Mouse (Mus musculus) layer of hippocampus, adult 9-10 months (tissue): Measurements from ENCODE around the gene Brca1.
"Not testable (repeated sequence)": the region's sequence is repeated elsewhere in the genome, so short reads cannot be mapped to it uniquely, and the experiment has no call there.

ENCODE experiments used
- DNase-seq: peaks from one replicate; pipeline ENCODE4 v3.0.0; 2022; ENCODE audit warnings: low spot score

The Brca1 gene

DNA sequence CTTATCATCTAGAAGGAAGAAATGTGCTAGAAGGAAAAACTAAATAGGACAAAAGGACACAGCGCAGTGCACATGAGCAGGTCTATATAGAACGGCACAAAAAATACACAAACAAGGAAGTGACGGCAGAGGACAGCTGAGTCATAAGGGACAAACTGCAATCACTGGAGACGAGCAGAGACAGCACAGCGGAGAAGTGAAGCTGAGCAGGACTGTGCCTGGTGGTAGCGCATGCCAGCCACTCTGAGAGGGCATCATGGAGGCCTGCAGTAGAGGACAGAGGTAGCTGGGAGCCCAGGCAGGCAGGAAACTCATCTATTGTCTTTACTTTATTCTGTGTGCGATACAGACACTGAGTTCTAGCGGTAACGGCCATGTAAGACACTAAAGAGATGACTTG is 8.2 kb downstream of the Brca1 start:
- no peak for DNase-seq

DNA sequence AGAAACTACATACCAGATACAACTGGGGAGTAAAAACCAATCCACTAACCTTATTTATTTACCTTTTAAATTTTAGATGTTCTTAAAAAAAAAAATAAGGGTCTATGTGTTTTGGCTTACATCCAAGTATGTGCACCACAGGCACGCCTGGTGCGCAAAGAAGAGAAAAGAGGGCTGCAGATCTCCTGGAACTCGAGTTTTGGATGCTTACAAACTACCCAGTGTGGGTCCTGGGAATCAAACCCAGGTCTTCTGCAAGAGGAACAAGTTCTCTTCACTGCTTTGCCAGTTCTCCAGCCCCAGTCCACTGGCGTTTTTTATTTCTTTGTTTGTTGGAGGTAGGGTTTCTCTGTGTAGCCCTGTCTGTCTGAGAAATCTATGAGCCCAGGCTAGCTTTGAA is 25.1 kb downstream of the Brca1 start:
- DNase-seq = no peak

DNA sequence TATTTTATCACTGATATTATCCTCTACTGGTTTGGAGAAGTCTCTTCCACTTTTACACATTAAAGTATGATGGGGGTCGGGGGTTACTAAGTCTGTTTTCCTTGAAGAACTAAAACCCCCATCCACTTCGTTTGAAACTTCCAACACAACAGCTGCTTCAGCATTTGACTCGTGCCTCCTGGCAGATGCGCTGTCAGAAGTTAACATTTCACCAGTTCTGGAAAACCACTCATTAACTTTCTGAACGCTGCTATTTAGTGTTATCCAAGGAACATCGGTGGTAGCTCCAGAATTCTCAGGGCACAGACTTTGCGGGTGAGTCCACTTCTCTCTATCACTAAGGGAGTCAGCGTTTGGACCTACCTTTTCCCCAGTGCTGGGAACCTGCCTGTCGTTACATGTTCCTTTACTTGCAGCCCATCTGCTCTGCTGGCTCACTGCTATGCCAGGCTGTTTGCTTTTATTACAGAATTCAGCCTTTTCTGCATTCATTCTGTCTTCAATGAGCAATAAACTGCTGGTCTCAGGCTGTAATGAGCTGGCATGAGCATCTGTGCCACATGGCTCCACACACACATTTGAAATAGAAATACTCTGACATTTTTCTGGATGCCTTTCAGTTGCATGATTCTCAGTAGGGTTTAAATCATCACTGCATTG is 25.7 kb downstream of the Brca1 start:
- DNase-seq = peak; percentile 66

- no peak for DNase-seq
Observed at GRCm38 (mm10) chr11:101525056-101525455, 26.7 kb downstream of the Brca1 start.

DNA sequence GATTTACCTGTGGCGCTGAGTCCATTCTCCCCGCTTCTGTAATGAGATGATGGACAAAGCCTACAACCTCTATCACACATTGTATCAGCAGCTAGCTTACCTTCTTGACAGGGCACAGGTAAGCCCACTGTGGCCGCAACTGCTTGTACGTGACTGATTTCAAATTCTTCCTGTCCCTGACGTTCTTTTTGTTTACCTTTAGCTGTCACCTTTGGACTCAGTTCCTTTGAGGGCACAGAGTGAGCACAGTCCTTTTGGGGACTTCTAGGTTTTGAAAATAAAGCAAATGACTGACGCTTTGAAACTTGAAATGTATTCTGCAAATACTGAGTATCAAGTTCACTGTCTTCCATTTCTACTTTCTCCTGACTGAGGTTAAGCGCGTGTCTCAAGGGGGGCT is 27.3 kb downstream of the Brca1 start:
- no peak for DNase-seq

- no peak for DNase-seq
Observed at GRCm38 (mm10) chr11:101519364-101519763, 32.4 kb downstream of the Brca1 start.

GRCm38 (mm10) chr11:101518937-101519336 is 32.8 kb downstream of the Brca1 start:
- DNase-seq = peak; percentile 5

GRCm38 (mm10) chr11:101507090-101507489 is 44.7 kb downstream of the Brca1 start:
- no peak for DNase-seq

- DNase-seq = no peak
Observed at GRCm38 (mm10) chr11:101506269-101506780, 45.4 kb downstream of the Brca1 start.

DNA sequence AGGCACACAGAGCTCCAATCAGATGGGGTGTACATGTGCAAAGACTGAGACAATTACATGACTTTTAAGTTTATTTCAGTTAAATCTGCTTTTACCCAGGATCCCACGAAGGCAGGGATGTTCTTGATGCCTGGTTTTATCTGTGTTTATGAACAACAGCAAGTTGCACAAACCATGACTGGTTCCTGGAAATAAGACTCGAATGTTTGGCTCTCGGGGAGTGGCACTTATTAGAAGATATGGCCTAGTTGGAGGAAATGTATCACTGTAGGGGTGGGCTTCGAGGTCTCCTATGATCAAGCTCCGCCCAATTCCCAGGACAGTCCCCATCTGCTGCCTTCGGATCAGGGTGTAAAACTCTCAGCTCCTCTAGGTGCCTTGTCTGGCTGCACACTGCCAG is 65.6 kb downstream of the Brca1 start:
- no peak for DNase-seq

DNA sequence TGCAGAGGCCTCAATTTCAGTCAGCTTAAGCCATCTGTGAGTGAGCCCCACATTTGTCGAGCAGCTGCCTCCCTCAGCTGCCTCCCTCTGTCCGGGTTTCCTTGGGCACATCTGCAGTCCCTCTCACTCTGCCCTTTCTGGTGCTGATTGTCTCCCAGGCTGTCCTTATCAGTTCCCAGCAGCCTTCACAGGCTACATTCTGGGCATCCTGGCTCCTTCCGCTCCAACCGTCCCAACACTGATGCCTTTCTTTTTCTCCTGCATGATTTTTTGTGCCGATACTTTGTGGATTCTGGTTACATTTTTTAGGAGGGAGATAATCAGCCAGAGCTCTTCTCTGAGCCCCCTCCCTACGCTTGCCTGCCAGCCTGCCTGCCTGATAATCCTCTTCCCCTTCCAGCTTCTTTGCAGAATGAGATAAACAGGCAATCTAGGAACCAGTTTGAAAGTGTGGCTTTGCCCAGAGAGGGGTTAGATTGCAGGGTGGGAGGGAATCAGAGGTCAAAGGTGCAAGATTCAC is 66.2 kb downstream of the Brca1 start:
- DNase-seq = no peak

GRCm38 (mm10) chr11:101484814-101485213 is 66.9 kb downstream of the Brca1 start:
- DNase-seq = no peak

GRCm38 (mm10) chr11:101484245-101484644 is 67.5 kb downstream of the Brca1 start:
- DNase-seq = no peak

DNA sequence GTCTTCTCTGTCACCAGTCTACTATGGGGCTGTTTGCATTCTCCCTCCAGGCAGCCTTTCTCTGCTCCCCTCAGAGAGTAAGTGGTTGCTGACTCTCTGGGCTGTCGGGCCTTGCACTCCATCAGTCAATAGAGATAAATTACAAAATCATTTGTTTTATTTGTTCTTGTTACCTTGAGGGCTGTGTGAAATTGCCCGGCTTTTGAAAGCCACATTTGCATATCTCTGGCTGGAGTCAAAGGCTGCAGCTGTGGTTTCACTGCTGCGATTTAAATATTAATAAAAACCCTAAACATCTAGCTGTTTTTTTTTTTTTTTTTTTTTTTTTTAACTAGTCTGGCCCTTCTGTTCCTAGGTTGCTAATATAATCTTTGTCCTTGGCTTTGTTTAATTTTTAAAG is 68.0 kb downstream of the Brca1 start:
- DNase-seq = no peak

DNA sequence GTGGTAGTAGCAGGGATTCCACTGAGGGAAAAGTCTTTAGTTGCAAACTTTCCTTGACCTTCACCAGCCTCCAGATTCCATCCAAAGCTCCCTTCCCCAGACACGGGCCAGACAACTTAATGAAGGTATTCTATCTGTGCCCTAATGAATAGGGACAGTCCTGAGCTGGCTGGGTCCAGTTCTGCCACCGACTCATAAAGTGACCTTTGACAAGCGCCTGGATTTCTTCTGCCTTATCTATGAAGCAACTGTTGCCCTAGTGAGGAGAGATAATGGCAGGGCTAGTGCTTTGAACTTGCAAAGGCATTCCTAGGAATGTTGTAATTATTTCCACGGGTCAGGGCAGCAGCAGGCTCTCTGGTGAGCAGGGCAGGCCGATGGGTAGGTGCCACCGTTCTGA is 70.8 kb downstream of the Brca1 start:
- DNase-seq = no peak

DNA sequence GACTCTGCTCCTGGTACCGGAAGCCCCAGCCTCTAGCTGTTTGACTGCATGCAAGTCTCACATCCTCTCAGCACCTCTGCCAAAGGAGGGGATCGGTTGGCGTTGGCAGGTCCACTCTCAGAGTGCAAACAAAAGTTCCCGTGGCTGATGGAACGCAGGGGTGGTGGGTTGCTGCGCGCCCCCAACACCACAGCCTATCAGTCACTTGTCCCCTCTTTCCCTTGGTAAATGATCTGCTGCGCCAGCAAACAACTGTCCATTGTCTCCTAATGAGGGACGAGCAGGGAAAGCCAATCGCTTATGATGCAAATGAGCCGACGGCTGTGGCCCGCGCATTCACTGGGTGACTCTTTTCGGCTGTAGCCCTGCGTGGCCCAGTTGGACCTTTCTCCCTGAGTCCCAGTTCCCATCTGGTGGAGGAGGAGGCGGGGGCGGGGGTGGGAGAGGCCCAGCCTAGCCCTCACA is 72.6 kb downstream of the Brca1 start:
- DNase-seq = no peak

DNA sequence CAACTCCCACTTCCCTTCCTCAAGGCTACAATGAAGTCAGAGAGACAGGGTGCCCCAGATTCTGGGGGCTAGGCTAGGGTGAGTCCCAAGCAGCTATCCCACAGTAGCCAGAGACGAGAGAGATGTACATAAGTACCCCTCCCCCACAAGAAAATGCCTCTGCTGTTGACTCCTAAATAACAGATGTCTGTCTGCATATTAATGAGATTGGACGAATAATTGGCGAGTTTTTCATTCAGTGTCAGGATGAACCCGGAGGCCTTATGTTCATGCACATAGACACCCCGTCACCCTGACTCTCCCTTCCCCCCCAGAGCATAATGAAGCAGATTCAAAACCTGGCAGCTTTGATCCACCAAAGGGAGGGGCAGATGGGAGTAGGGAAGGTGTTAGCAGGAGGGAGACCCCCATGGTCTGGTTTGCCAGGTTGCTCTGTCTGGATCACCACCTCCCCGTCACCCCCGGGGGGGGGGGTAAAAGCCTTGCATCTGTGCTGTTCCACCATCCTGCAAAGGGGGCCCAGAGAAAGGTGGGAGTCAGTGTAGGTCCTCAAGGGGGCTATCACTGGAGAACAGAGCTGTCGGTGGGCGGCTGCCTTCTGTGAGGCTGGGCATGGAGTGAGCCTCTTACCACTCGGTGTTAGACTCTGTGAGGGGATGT is 74.1 kb downstream of the Brca1 start:
- no peak for DNase-seq

- DNase-seq = no peak
Observed at GRCm38 (mm10) chr11:101477194-101477551, 74.6 kb downstream of the Brca1 start.

- not testable (repeated sequence) for DNase-seq
Observed at GRCm38 (mm10) chr11:101476361-101476760, 75.4 kb downstream of the Brca1 start.

DNA sequence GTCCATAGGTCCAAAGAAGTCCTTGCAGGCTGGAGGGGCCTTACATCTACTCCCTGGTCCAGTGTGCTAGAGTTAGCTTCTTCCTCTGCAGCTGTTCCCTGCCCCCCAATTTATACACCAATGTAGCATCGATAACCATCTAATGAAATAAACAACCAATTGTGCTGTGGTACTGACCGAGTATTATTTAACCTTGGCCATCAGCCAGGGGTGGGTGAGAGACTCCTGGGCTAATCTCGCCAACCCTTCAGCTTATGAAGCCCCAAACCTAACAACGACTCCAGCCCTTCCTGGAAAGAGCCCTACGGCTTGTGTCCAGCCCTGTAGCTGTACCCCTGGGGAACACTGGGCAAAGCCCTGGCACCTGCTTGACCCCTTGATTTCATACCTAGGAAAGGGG is 77.5 kb downstream of the Brca1 start:
- DNase-seq = no peak

GRCm38 (mm10) chr11:101473686-101474085 is 78.1 kb downstream of the Brca1 start:
- not testable (repeated sequence) for DNase-seq

DNA sequence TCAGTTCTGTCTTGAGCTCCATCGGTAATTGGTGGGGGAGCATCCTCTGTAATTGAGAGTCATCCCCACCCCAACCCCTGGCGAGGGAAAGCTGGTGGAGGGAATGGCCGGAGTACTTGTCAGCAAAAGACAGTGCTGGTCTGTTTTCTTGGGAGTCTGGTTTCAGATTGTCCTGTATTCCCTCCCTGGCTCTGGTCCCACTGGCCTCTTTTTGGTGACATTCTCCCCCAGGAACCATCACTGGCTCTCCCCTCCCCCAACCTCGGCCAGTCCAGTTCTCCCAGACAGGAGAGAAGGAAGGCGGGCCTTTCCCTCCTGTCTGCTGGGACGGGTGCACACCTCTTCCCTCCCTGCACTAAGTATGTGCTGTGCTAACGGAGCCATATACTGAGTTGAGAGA is 79.4 kb downstream of the Brca1 start:
- no peak for DNase-seq

GRCm38 (mm10) chr11:101471926-101472325 is 79.8 kb downstream of the Brca1 start:
- DNase-seq = no peak

DNA sequence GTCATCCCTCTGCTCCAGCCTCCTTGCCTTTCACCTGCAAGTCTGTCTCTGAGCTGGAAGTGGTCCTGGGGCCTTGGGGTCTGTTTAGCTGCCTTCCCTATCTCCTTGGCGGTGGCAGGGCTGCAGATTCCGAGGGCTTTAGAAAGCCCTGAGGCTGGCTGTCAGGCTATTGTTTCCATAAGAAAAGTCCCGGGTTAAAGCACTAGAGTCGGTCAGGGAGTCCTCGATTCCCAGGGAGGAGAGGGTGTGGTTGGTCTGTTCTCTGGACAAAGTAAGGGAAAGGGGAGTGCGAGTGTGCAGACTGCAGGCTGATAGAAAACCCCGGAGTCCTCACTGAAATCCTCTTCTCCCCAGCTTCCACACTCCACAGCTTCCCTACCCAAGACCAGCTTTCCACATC is 81.5 kb downstream of the Brca1 start:
- DNase-seq = no peak
